Mouse (Mus musculus) gastrocnemius, postnatal 36 days (tissue): ENCODE results near the gene Sf3b1. TPM values are rescaled to one million over a fixed set of nuclear protein-coding genes. Genes with fewer than 3 reads are reported as not detected.
"Not testable (repeated sequence)": the region's sequence is repeated elsewhere in the genome, so short reads cannot be mapped to it uniquely, and the experiment has no call there.

Source experiments
- DNase-seq, 2 experiments: peaks; one replicate each; pipeline ENCODE4 v3.0.0; 2022
- intact Hi-C: fragments of 180-260 bp; cut with DNase I; formaldehyde crosslinking; loops from one replicate; pipeline ENCODE4 v1.15.1; 2025
- total RNA-seq, 2 experiments: library from RNA; stranded (reverse); gene quantifications; 2 replicates each; pipeline ENCODE4 v1.2.3; 2021

Gene Sf3b1
- total RNA-seq, 2 experiments from 2014 or later: 46.0 to 51.8 TPM

DNA sequence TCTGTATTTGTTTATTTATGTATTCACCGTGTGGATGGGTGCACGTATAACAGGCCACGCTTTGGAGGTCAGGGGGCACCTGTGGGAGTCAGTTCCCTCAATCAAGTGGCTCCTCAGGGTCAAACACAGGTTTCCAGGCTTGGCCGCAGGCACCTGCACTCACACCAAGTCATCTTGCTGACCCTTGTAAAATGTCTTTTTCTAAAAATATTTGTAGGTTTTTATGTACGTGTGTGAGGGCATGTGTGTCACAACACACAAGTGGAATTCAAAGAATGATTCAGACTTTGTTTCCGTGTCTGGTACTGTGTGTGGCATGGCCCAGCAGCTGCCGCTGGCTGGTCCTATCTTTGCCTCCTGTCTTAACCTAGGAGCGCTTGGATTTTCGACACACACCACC is 65.6 kb downstream of the Sf3b1 start:
- DNase-seq: no peak

DNA sequence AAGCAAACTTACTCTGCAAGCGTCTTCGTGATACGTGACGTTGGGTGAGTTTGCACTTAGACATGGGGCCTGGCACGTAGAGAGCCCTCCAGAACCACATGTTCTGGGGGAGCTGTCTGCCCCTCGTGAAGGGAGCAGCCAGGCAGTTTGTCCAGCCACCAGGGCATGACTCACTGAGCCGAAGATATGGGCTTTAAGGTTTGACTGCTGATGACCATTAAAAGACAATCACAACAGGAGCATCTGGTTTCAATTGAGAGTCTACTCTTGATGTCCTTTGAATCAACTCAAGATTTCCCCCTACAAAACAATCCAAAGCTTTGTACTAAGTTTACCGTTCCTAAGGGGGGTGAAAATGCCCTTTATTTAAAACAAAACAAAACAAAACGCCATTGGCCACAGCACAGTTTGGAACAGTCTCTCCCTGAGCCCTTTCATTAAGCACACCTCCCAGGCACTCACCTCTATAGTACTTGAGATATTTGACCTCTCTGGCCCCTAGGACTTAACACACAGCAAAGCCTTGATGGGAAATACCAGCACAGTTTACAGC is 66.6 kb downstream of the Sf3b1 start:
- intact Hi-C loops: no loop called here
- DNase-seq: no peak

More for the DNA sequence above, 65.6 kb downstream of the Sf3b1 start:
- intact Hi-C loops: no loop called here

DNA sequence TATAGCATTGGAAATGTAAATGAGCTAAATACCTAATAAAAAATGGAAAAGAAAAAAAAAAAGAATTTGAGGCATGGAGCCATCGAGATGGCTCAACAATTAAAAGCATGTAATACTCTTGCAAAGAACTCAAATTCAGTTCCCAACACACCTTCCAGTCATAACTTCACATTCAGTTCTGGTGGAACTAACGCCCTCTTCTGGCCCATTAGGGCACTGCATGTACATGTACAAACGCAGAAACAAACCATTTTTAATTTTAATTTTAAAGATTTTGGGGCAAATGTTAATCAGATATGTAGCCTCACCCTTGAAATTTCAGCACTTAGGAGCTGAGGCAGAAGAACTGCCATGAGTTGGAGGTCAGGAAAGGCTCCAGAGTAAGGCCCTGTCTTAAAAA is 68.8 kb downstream of the Sf3b1 start:
- DNase-seq: no peak
- intact Hi-C loops: no loop called here

DNA sequence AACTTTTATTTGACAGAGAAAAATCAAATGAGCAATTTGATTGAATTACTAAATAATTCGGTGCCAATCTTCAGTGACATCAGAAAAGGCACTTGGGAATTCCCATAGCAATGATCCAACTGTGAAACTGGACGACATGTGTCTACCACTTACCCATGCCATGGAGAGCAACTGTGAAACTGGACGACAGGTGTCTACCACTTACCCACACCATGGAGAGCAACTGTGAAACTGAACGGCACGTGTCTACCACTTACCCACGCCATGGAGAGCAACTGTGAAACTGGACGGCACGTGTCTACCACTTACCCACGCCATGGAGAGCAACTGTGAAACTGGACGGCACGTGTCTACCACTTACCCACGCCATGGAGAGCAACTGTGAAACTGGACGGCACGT is 70.3 kb downstream of the Sf3b1 start:
- intact Hi-C loops: not testable (repeated sequence)

DNA sequence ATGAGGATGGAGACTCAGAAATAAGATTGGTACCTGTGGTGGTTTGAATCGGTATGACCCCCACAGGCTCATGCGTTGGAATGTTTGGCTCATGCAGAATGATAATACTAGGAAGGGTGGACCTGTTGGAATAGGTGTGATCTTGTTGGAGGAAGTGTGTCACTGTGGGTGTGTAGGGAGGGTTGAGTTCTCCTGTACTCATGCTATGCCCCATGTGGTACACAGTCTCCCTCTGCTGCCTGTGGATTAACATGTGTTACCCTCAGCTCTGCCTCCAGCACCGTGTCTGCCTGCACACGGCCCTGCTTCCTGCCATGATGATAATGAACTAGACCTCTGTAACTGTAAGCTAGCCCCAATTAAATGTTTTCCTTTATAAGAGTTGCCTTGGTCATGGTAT is 72.4 kb downstream of the Sf3b1 start:
- no peak for DNase-seq
- intact Hi-C loops: no loop called here

More for the DNA sequence above, 70.3 kb downstream of the Sf3b1 start:
- DNase-seq: not testable (repeated sequence)

DNA sequence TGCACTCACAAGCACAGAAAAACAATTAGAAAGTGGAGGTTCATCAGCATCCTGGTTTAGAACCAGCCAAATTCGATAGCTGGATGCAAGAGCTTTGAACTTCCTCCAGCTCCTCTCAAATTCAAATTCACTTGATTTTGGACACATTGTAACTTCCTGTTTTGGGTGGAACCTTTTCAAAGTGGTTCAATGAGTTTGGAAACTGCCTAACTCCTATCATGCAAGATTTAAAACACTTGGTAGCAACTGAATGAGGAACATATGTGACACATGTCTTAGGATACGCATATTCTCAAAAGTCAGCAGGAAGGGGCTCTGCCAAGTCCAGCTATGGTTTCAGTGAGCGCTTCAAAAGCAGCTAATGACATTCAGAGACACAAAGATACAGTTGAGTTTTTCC is 82.6 kb downstream of the Sf3b1 start:
- intact Hi-C loops: no loop called here
- DNase-seq: no peak

DNA sequence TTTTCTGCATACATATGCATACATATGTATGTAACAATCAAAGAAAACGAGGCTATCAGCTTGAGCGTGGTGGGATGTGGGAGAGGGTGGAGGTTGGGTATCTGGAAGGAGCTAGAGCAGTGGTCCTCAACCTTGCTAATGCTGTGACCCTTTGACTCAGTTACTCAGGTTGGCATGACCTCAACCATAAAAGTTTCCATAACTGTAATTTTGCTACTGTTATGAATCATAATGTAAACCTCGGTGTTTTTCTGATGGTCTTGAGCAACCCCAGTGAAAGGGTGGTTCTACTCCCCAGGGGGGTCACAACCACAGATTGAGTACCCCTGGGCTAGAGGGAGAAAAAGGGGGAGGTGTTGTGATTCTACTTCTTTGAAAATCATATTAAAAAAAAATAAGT is 91.8 kb downstream of the Sf3b1 start:
- no peak for DNase-seq
- intact Hi-C loops: no loop called here

Other genes with a start within 250 kb of the Sf3b1 start
- 1 to 10 TPM; 5.1 to 6.2 TPM for gene Ankrd44, start 101.1 kb downstream of the Sf3b1 start, total RNA-seq
- 10 to 100 TPM; 13.9 to 30.6 TPM for gene Coq10b, start 25.3 kb upstream of the Sf3b1 start, total RNA-seq
- 10 to 100 TPM; 77.6 to 87.8 TPM for gene Hspe1, start 60.7 kb upstream of the Sf3b1 start, total RNA-seq
- gene Hspd1, start 60.8 kb upstream of the Sf3b1 start, total RNA-seq: 100 to 1,000 TPM; 158 to 177 TPM
- 10 to 100 TPM; 36.0 to 41.8 TPM for gene Mob4, start 103.8 kb upstream of the Sf3b1 start, total RNA-seq
- gene Rftn2, start 199.3 kb upstream of the Sf3b1 start, total RNA-seq: 1 to 10 TPM; 2.9 to 3.7 TPM
- 1 to 10 TPM; 2.4 to 3.1 TPM for gene Mars2, start 209.7 kb upstream of the Sf3b1 start, total RNA-seq